Mouse (Mus musculus) lung, embryonic 15.5 days (tissue): ENCODE results near the gene Syngr4. TPM values are rescaled to one million over a fixed set of nuclear protein-coding genes. Genes with fewer than 3 reads are reported as not detected.
"Not testable (repeated sequence)": the region's sequence is repeated elsewhere in the genome, so short reads cannot be mapped to it uniquely, and the experiment has no call there.

Source experiments
- ATAC-seq: fragments of 200-750 bp; cut with Nextera tagmentation; 2 replicates; pipeline ENCODE4 v1.8.0; 2017; ENCODE audit warnings: moderate number of reproducible peaks, borderline replicate concordance; ENCODE audit not compliant: low FRiP score, low TSS enrichment; ENCODE audit errors: extremely low read depth
- H3K27ac ChIP-seq: fragments of 300-500 bp; sonication (generic); 2 replicates; pipeline ENCODE4 v1.5.1; 2015; ENCODE audit warnings: moderate library complexity, mild to moderate bottlenecking, inconsistent platforms
- H3K27me3 ChIP-seq: fragments of 300-500 bp; sonication (generic); 2 replicates; pipeline ENCODE4 v1.6.1; 2015; ENCODE audit warnings: inconsistent platforms
- H3K36me3 ChIP-seq: fragments of 300-500 bp; sonication (generic); 2 replicates; pipeline ENCODE4 v1.6.1; 2015; ENCODE audit warnings: inconsistent platforms
- H3K4me1 ChIP-seq: fragments of 300-500 bp; sonication (generic); 2 replicates; pipeline ENCODE4 v1.6.1; 2015; ENCODE audit warnings: inconsistent platforms
- H3K4me2 ChIP-seq: fragments of 300-500 bp; sonication (generic); 2 replicates; pipeline ENCODE4 v1.6.1; 2015; ENCODE audit warnings: inconsistent platforms, mild to moderate bottlenecking, moderate library complexity
- H3K4me3 ChIP-seq: fragments of 300-500 bp; sonication (generic); 2 replicates; pipeline ENCODE4 v1.5.1; 2015; ENCODE audit warnings: mild to moderate bottlenecking, inconsistent platforms
- H3K9ac ChIP-seq: fragments of 300-500 bp; sonication (generic); 2 replicates; pipeline ENCODE4 v1.6.1; 2015; ENCODE audit warnings: inconsistent platforms
- H3K9me3 ChIP-seq: fragments of 300-500 bp; sonication (generic); 2 replicates; pipeline ENCODE4 v1.6.1; 2016; ENCODE audit warnings: inconsistent platforms
- WGBS: fragments of 180-500 bp; shearing (Covaris S2); methylation state at CpG from one replicate; pipeline ENCODE4 v1.1.7; 2015; 5-methylcytosine and 5-hydroxymethylcytosine counted together
- polyA plus RNA-seq: library from polyadenylated mRNA; unstranded; fragments of >200 nt; fragmentation: Nextera tagmentation; extraction: Ambion mirVana; gene quantifications from 2 replicates; pipeline ENCODE4 v1.2.1, GENCODE M21; 2015

Gene Syngr4
- 1.1 and 1.2 TPM in 2 replicates for polyA plus RNA-seq

GRCm38 (mm10) chr7:45896517-45897257 lies at the start of gene Syngr4, which contains the start of gene Tmem143:
Gene Syngr4, minus strand, starts transcription at chr7:45896714.
Gene Tmem143, plus strand, starts transcription at chr7:45896941.
- Histone ChIP-seq H3K9ac (peak within 1 kb of the TSS; percentile 53), H3K4me1 (peaks cover 15% of the 10 kb centered on the region), H3K4me3 (peak within 1 kb of the TSS; percentile 45), H3K27ac (peak within 1 kb of the TSS; percentile 73), H3K27me3 (no peaks in the 10 kb centered on the region), H3K9me3 (no peaks in the 10 kb centered on the region), H3K36me3 (no peaks in the 10 kb centered on the region), H3K4me2 (peak within 1 kb of the TSS; percentile 81)
- ATAC-seq = peak; percentile 90
- under 1% methylated on average over 40 of the region's 40 CpGs for WGBS

- not testable (repeated sequence) for H3K36me3 ChIP-seq, H3K4me1 ChIP-seq, H3K9ac ChIP-seq, H3K27me3 ChIP-seq, H3K27ac ChIP-seq, H3K9me3 ChIP-seq, H3K4me3 ChIP-seq, H3K4me2 ChIP-seq, ATAC-seq
- WGBS = 65% methylated on average over 1 of the region's 1 CpGs
Measured at GRCm38 (mm10) chr7:45943280-45943679, 46.8 kb upstream of the Syngr4 start.

GRCm38 (mm10) chr7:45941986-45942385 lies 45.5 kb upstream of the Syngr4 start:
- Histone ChIP-seq H3K36me3 (no peaks in the 10 kb centered on the region), H3K9me3 (no peaks in the 10 kb centered on the region), H3K9ac (no peak overlapping the region), H3K27ac (no peak overlapping the region), H3K4me3 (no peak overlapping the region), H3K27me3 (no peaks in the 10 kb centered on the region), H3K4me1 (no peaks in the 10 kb centered on the region), H3K4me2 (no peak overlapping the region)
- 77% methylated on average over 9 of the region's 9 CpGs for WGBS
- ATAC-seq = no peak

- no peak for ATAC-seq
- Histone ChIP-seq H3K27me3 (no peaks in the 10 kb centered on the region), H3K9ac (no peak overlapping the region), H3K9me3 (no peaks in the 10 kb centered on the region), H3K4me3 (no peak overlapping the region), H3K36me3 (no peaks in the 10 kb centered on the region), H3K27ac (no peak overlapping the region), H3K4me1 (no peaks in the 10 kb centered on the region), H3K4me2 (no peak overlapping the region)
- WGBS = 32% methylated on average over 2 of the region's 2 CpGs
Measured at GRCm38 (mm10) chr7:45939836-45940235, 43.3 kb upstream of the Syngr4 start.

GRCm38 (mm10) chr7:45935114-45935513 lies 38.6 kb upstream of the Syngr4 start:
- no peaks in the 10 kb centered on the region for H3K9me3 ChIP-seq
- no peak overlapping the region for H3K9ac ChIP-seq
- no peak for ATAC-seq
- H3K4me3 ChIP-seq = no peak overlapping the region
- H3K36me3 ChIP-seq = no peaks in the 10 kb centered on the region
- no peaks in the 10 kb centered on the region for H3K27me3 ChIP-seq
- no peaks in the 10 kb centered on the region for H3K4me1 ChIP-seq
- WGBS = 18% methylated on average over 7 of the region's 7 CpGs
- no peak overlapping the region for H3K4me2 ChIP-seq
- H3K27ac ChIP-seq = no peak overlapping the region

GRCm38 (mm10) chr7:45933766-45934165 lies 37.3 kb upstream of the Syngr4 start:
- H3K4me1 ChIP-seq, H3K4me3 ChIP-seq, ATAC-seq, H3K27ac ChIP-seq, H3K27me3 ChIP-seq, H3K36me3 ChIP-seq, H3K9ac ChIP-seq, H3K9me3 ChIP-seq, H3K4me2 ChIP-seq: not testable (repeated sequence)
- 74% methylated on average over 12 of the region's 12 CpGs for WGBS

- Histone ChIP-seq H3K27me3 (peaks cover 12% of the 10 kb centered on the region; the same call in 1 of the 2 replicates), H3K27ac (no peak overlapping the region), H3K36me3 (no peaks in the 10 kb centered on the region), H3K4me3 (no peak overlapping the region), H3K4me1 (no peaks in the 10 kb centered on the region), H3K9ac (no peak overlapping the region), H3K4me2 (no peak overlapping the region), H3K9me3 (no peaks in the 10 kb centered on the region)
- no peak for ATAC-seq
- WGBS = 91% methylated on average over 1 of the region's 1 CpGs
Measured at GRCm38 (mm10) chr7:45929688-45930087, 33.2 kb upstream of the Syngr4 start.

- H3K9ac ChIP-seq = no peak overlapping the region
- no peak overlapping the region for H3K27ac ChIP-seq
- no peaks in the 10 kb centered on the region for H3K9me3 ChIP-seq
- no peaks in the 10 kb centered on the region for H3K36me3 ChIP-seq
- peaks cover 9% of the 10 kb centered on the region for H3K4me1 ChIP-seq
- no peak for ATAC-seq
- WGBS = 16% methylated on average over 19 of the region's 23 CpGs
- peaks cover 12% of the 10 kb centered on the region; the same call in 1 of the 2 replicates for H3K27me3 ChIP-seq
- no peak overlapping the region for H3K4me2 ChIP-seq
- H3K4me3 ChIP-seq = no peak overlapping the region
Measured at GRCm38 (mm10) chr7:45928626-45929295, 32.2 kb upstream of the Syngr4 start.

- 22% methylated on average over 14 of the region's 14 CpGs for WGBS
- no peak for ATAC-seq
- H3K27ac ChIP-seq = peak overlapping the region; percentile 96; the same call in 1 of the 2 replicates
- H3K9me3 ChIP-seq = no peaks in the 10 kb centered on the region
- H3K27me3 ChIP-seq = peaks cover 11% of the 10 kb centered on the region; the same call in 1 of the 2 replicates
- H3K9ac ChIP-seq = peak overlapping the region; percentile 21; the same call in 1 of the 2 replicates
- H3K36me3 ChIP-seq = no peaks in the 10 kb centered on the region
- H3K4me2 ChIP-seq = peak overlapping the region; percentile 65
- H3K4me1 ChIP-seq = peaks cover 37% of the 10 kb centered on the region
- peak overlapping the region; percentile 46 for H3K4me3 ChIP-seq
Measured at GRCm38 (mm10) chr7:45924429-45924816, 27.9 kb upstream of the Syngr4 start.

- peak; percentile 64 for ATAC-seq
- Histone ChIP-seq H3K4me3 (peak within 1 kb of the TSS; percentile 46), H3K36me3 (0 out of 2 replicates have a peak, but pooled peaks cover 2% of the 10 kb centered on the region), H3K4me1 (peaks cover 42% of the 10 kb centered on the region), H3K27ac (peak within 1 kb of the TSS; percentile 96), H3K9me3 (no peaks in the 10 kb centered on the region), H3K27me3 (peaks cover 6% of the 10 kb centered on the region; the same call in 1 of the 2 replicates), H3K4me2 (peak within 1 kb of the TSS; percentile 65), H3K9ac (peak within 1 kb of the TSS; percentile 25; the same call in 1 of the 2 replicates)
- 9% methylated on average over 24 of the region's 24 CpGs for WGBS
Measured at GRCm38 (mm10) chr7:45923762-45924428, 27.4 kb upstream of the Syngr4 start, which contains the start of gene Ccdc114. Gene Ccdc114, plus strand, starts transcription at chr7:45924072.

- Histone ChIP-seq H3K4me1 (peaks cover 44% of the 10 kb centered on the region), H3K27ac (peak overlapping the region; percentile 96), H3K9me3 (no peaks in the 10 kb centered on the region), H3K36me3 (0 out of 2 replicates have a peak, but pooled peaks cover 3% of the 10 kb centered on the region), H3K9ac (peak overlapping the region; percentile 25; the same call in 1 of the 2 replicates), H3K27me3 (peaks cover 3% of the 10 kb centered on the region; the same call in 1 of the 2 replicates), H3K4me2 (peak overlapping the region; percentile 65), H3K4me3 (peak overlapping the region; percentile 46)
- peak; percentile 91 for ATAC-seq
- WGBS = under 1% methylated on average over 37 of the region's 37 CpGs
Measured at GRCm38 (mm10) chr7:45922928-45923761, 26.6 kb upstream of the Syngr4 start.
